Mouse (Mus musculus) right cerebral cortex, adult 18-20 months (tissue): ENCODE measurements at regions not wholly inside any gene's neighbourhood (a gene's known extent, or its start where the extent isn't known, plus 50 kb on each side); places are given as distances from the start of the nearest gene placed in this dataset.
"Not testable (repeated sequence)": the region's sequence is repeated elsewhere in the genome, so short reads cannot be mapped to it uniquely, and the experiment has no call there.

Experiments used
- DNase-seq: peaks from one replicate; pipeline ENCODE4 v3.0.0; 2022; ENCODE audit warnings: mixed read lengths

- DNase-seq, result no peak
Observed at GRCm38 (mm10) chr7:95991250-95992032, 179.6 kb upstream of the Tenm4 start.

GRCm38 (mm10) chr7:95992033-95992516 lies 179.0 kb upstream of the Tenm4 start:
- DNase-seq, result no peak

GRCm38 (mm10) chr7:95992521-95992920 lies 178.5 kb upstream of the Tenm4 start:
- no peak for DNase-seq

GRCm38 (mm10) chr7:95997190-95997589 lies 173.9 kb upstream of the Tenm4 start:
- DNase-seq, result no peak

- no peak for DNase-seq
Observed at GRCm38 (mm10) chr7:95999189-95999588, 171.9 kb upstream of the Tenm4 start.

GRCm38 (mm10) chr7:96002401-96002800 lies 168.6 kb upstream of the Tenm4 start:
- DNase-seq, result no peak

GRCm38 (mm10) chr7:96006299-96006698 lies 164.7 kb upstream of the Tenm4 start:
- DNase-seq, result no peak

GRCm38 (mm10) chr7:96013008-96013407 lies 158.0 kb upstream of the Tenm4 start:
- DNase-seq, result peak; percentile 34

GRCm38 (mm10) chr7:96017112-96017884 lies 153.7 kb upstream of the Tenm4 start:
- no peak for DNase-seq

- no peak for DNase-seq
Observed at GRCm38 (mm10) chr7:96024048-96024447, 147.0 kb upstream of the Tenm4 start.

GRCm38 (mm10) chr7:96026781-96027418 lies 144.1 kb upstream of the Tenm4 start:
- DNase-seq, result no peak

- no peak for DNase-seq
Observed at GRCm38 (mm10) chr7:96033636-96034035, 137.4 kb upstream of the Tenm4 start.

- DNase-seq, result no peak
Observed at GRCm38 (mm10) chr7:96035456-96035855, 135.6 kb upstream of the Tenm4 start.

- DNase-seq, result no peak
Observed at GRCm38 (mm10) chr7:96039628-96040027, 131.4 kb upstream of the Tenm4 start.

- DNase-seq, result no peak
Observed at GRCm38 (mm10) chr7:96041806-96042205, 129.2 kb upstream of the Tenm4 start.

- DNase-seq, result no peak
Observed at GRCm38 (mm10) chr7:96051631-96052030, 119.4 kb upstream of the Tenm4 start.

GRCm38 (mm10) chr7:96061599-96061998 lies 109.4 kb upstream of the Tenm4 start:
- DNase-seq, result not testable (repeated sequence)

GRCm38 (mm10) chr7:96078511-96078910 lies 92.5 kb upstream of the Tenm4 start:
- DNase-seq, result peak; percentile 61

- no peak for DNase-seq
Observed at GRCm38 (mm10) chr7:96081676-96082075, 89.4 kb upstream of the Tenm4 start.

- no peak for DNase-seq
Observed at GRCm38 (mm10) chr7:96095185-96095584, 75.9 kb upstream of the Tenm4 start.

- DNase-seq, result no peak
Observed at GRCm38 (mm10) chr7:96095752-96096151, 75.3 kb upstream of the Tenm4 start.

- no peak for DNase-seq
Observed at GRCm38 (mm10) chr7:96098686-96099376, 72.2 kb upstream of the Tenm4 start.

- DNase-seq, result no peak
Observed at GRCm38 (mm10) chr7:96102727-96103126, 68.3 kb upstream of the Tenm4 start.
